14 mouse cellular contexts compared by ENCODE assay signal in genomic region chr10:30686862-30687261, GRCm38 (mm10).
"Had no signal": no experiment of that assay in that cellular context is flagged by ENCODE, and none has a peak within 500 bp of the region (broad histone marks: within the 10 kb centered on the region; RNA-seq: fewer than 3 reads in every experiment).

No protein-coding gene starts in this region.

- H3K4me3 ChIP-seq: neural tube, embryonic 15.5 days; stomach, embryonic 15.5 days had no signal

- H3K36me3 ChIP-seq: stomach, embryonic 15.5 days had no signal

- H3K27me3 ChIP-seq: neural tube, embryonic 15.5 days; stomach, embryonic 15.5 days had no signal

- DNase-seq: retina, postnatal 1 day; right cerebral cortex, adult 18-20 months; right cerebral cortex, postnatal 14 days; right cerebral cortex, postnatal 25 days; right cerebral cortex, postnatal 4 days; spleen, adult 18-20 months; thymus, adult 18-20 months; thymus, adult 2 months; thymus, postnatal 14 days; thymus, postnatal 25 days; thymus, postnatal 36 days; thymus, postnatal 4 days had no signal
